16 mouse cellular contexts compared by ENCODE assay signal in the genomic region with DNA sequence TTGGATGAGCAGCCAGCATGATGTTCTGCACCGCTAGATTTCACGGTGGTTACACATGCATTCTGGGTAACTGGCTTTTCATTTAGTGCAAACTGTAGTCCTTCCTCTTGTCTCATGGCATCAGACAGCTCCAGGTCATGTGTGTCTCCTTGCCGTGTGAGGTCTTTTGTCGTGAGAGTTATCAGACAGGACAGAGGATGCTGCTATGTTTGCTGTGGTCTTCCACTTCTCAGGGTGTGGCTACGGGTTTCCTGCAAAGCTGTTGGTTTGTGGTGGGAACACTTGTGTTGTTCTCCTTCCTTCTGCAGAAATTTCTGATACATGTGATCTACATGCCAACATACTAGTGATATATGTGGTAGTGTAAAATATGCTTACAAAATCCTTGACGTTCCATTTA.
"Had no signal": no experiment of that assay in that cellular context is flagged by ENCODE, and none has a peak within 500 bp of the region (broad histone marks: within the 10 kb centered on the region; RNA-seq: fewer than 3 reads in every experiment).

No protein-coding gene starts in this region.

- ATAC-seq: intestine, embryonic 15.5 days; lung, postnatal 0 days had no signal

- H3K4me2 ChIP-seq: intestine, embryonic 15.5 days; limb, embryonic 12.5 days; liver, embryonic 15.5 days; midbrain, embryonic 13.5 days; neural tube, embryonic 12.5 days; stomach, embryonic 15.5 days had no signal

- H3K9ac ChIP-seq: intestine, embryonic 15.5 days; limb, embryonic 12.5 days; liver, embryonic 15.5 days; midbrain, embryonic 13.5 days; neural tube, embryonic 12.5 days; stomach, embryonic 15.5 days had no signal

- H3K27ac ChIP-seq: intestine, embryonic 15.5 days; limb, embryonic 12.5 days; liver, embryonic 15.5 days; midbrain, embryonic 13.5 days; neural tube, embryonic 12.5 days; stomach, embryonic 15.5 days had no signal

- H3K36me3 ChIP-seq: intestine, embryonic 15.5 days; limb, embryonic 12.5 days; liver, embryonic 15.5 days; midbrain, embryonic 13.5 days; neural tube, embryonic 12.5 days; stomach, embryonic 15.5 days had no signal

- H3K9me3 ChIP-seq: intestine, embryonic 15.5 days; limb, embryonic 12.5 days; liver, embryonic 15.5 days; midbrain, embryonic 13.5 days; neural tube, embryonic 12.5 days; stomach, embryonic 15.5 days had no signal

- DNase-seq: kidney, adult 18-20 months; kidney, postnatal 25 days; liver; lung, adult 2 months; lung, postnatal 4 days; retina, postnatal 1 day; right cerebral cortex, postnatal 14 days; thymus, adult 2 months had no signal

- H3K4me1 ChIP-seq: intestine, embryonic 15.5 days; limb, embryonic 12.5 days; liver, embryonic 15.5 days; midbrain, embryonic 13.5 days; neural tube, embryonic 12.5 days; stomach, embryonic 15.5 days had no signal

- H3K4me3 ChIP-seq: intestine, embryonic 15.5 days; limb, embryonic 12.5 days; liver, embryonic 15.5 days; midbrain, embryonic 13.5 days; myocyte; neural tube, embryonic 12.5 days; stomach, embryonic 15.5 days had no signal

- H3K27me3 ChIP-seq: intestine, embryonic 15.5 days; limb, embryonic 12.5 days; liver, embryonic 15.5 days; midbrain, embryonic 13.5 days; neural tube, embryonic 12.5 days; stomach, embryonic 15.5 days had no signal
